Mouse (Mus musculus) right cerebral cortex, adult 18-20 months (tissue): ENCODE results near the gene Gm10073.

Source experiments
- DNase-seq: peaks from one replicate; pipeline ENCODE4 v3.0.0; 2022; ENCODE audit warnings: mixed read lengths

The Gm10073 gene

DNA sequence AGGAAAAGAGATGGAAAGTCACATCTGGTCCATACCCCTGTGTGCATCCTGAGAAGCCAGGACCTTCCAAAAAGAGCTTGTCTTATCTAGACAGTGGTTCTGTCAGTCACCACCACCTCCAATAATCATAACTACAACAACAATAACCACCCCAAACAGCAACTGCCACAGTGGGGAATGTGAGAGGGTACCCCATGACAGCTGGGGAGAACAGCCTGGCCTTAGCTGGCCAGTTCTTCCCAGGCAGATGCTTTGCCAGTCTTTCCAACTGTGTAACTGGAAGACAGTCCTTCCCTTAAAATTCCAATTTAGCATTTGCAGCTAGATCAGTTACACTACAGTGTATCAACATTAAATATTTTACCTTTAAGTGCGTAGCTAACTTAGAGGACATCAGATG lies 22.4 kb downstream of the Gm10073 start:
- no peak for DNase-seq

DNA sequence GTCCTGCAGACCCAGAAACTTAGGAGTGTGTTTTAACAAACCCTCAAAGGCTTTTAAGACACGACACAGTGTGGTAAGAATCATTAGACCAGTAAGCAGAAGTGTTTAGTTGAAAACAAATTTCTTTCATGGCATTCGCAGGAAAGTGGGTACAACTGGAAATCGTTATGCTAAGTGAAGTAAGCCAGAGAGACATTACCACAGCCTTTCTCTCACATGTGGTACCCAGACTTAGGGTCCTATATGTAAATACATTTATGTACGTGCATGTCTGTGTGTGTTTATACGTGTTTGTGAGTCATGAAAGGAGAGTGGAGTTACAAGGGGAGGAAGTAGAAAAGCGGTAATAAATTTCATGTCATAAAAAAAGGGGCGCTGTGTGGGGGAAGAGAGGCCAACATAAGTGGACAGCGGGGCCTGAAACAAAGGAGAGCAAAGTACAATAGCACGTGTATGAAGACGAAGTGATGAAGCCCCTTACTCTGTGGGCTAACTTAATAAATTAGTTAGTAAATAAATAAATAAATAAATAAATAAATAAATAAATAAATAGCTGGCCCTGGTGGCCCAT lies 24.8 kb downstream of the Gm10073 start:
- no peak for DNase-seq

DNA sequence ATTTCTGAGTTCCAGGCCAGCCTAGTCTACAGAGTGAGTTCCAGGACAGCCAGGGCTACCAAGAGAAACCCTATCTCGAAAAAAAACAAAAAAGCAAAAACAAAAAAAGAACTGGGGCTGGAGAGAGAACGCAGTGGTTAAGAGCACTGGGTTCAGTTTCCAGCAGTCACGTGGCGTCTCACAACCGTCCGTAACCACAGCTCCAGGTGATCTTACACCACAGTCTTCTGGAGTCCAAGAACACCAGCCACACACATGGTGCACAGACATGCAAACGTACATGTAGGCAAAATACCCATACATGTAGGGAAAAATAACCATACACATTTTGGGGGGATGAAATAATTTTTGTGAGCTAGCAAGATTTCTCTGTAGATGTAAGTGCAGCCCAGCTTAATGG lies 26.5 kb downstream of the Gm10073 start:
- no peak for DNase-seq

DNA sequence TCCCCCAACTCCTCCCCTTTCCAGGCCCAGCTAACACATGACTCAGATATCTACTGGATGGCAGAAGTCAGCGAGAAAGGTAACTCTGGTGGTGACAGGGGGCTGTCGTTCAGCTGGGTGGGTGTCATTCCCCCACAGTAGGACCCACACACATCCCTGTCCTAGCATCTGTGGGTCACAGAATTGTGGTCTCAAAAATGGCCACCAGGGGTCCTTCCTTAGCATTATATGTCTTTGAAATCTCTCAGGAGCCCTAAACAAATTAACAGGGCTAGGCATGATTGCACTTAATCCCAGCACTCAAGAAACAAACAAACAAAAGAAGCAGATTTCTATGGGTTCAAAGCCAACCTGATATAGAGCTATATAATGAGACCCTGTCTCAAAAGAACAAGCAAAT lies 28.1 kb downstream of the Gm10073 start:
- no peak for DNase-seq

DNA sequence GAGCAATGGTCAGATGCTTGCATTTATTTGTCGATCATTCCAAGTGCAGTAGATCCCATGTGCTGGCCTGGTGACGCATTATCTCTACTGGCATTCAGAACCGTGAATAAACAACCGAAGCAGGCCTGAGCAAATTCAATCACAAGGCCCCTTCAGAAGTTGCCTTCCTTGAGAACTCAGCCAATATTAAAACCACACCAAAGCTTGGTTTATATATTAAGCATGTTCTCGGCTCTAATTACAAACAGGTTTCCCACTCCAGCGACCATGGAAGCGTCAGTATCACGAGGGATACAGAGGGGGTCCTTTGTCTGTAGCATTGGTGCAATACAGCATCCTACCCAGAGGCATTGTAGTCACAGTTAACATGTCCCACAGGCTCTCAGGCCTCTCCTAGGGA lies 30.2 kb downstream of the Gm10073 start:
- DNase-seq: no peak

DNA sequence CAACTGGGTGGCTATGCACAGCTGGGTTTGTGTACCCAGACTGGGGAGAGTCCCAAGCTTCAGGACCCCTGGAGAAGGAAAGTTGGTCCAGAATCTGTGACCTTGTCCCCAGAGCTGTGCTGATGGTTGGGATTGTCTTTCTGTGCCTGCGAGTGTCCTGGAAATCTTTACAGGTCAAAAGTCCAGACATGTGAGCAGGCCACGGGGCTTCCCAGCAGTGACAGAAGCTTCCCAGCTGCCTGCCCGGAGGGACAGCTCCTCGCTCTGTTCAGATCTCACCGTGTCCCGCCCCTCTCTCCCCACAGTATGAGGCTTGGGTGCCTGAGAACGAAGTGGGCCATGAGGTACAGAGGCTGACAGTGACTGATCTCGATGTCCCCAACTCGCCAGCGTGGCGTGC lies 32.3 kb downstream of the Gm10073 start:
- DNase-seq: no peak

DNA sequence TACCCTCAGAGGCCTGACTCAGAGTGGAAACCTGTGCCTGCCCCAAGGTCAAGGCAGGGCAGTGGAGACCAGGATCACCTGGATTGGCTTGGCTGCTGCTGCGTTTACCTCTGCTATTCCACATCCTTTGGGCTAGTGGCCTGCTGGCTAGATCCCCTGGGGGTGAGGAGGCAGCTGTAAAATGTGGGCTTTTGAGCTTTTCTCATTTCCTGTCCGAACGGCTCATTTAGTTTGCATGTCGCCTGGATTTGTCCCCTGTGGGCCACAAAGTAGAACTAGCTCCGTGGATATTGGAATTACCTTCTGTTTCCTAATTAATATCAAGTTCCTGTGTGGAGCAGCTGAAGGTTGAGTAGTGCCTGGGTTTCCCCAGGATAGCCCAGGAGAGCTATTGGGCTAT lies 34.1 kb downstream of the Gm10073 start:
- no peak for DNase-seq

DNA sequence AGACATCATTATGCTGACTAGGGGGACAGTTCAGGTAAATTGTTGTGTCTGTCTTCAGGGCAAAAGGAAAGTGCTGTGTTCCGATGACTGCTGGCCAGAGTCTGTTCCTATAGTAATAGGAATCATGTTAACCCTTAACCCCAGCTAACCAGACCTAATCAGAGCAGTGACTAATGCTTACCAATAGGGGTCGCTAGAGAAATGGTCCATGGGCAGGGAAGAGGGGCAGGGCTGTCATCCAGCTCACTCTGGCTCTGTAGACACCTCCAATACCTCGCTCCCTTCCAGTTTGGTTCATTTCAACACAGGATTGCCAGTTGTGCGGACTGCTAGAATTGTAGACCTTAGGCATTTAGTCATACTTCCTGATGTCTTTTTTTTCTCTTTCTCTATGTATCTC lies 37.8 kb downstream of the Gm10073 start:
- DNase-seq: no peak

DNA sequence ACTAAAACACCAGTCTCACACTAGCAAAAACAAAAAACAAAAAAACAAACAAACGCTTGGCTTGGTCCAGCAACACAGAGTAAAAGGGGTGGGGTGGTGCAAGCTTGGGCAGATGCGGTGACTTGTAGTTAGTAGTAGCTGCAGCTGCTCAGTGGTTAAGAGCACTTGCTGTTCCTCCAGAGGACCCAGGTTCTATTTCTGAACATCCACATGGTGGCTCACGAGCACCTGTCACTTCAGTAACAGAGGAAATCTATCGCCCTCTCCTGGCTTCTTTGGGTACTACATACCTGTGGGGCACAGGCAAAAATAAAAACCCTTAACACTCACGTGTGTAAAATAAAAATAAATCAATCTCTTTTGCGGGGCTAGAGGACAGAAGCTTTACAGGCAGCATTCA lies 38.8 kb downstream of the Gm10073 start:
- DNase-seq: peak; percentile 15

DNA sequence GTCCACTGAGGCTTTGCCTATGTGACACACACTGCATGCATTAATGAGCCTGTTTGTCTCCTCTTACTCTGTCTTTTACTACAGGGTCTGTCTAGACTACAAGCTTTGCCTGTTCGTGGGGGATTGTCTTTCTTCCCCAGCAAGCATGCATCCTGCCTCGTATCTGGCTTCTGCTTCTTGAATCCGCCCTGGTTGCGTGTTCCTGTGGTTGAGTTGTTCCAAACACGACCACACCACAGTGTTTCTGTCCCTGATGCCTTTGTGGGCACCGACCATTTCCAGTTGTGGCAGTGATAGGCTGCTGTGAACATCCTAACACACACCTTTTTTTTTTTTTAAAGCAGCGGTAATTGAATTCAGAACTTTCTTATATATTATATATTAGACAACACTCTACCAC lies 39.6 kb downstream of the Gm10073 start:
- DNase-seq: no peak

DNA sequence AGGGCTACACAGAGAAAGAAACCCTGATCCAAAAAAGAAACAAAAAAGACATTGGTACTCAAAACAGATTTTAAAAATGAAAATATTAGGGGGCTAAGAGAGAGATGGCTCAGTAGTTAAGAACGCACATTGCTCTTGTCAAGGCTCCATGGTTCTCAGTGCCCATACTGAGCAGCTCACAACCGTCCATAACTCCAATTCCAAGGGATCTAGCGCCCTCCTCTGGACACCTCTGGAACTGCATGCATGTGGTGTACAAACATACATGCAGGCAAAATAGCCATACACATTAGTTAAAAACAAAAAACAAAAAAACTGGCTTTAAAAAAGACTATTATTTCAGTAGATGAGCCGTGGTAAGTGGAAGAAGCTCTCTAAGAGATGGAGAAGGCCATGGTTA lies 42.7 kb downstream of the Gm10073 start:
- DNase-seq: no peak

DNA sequence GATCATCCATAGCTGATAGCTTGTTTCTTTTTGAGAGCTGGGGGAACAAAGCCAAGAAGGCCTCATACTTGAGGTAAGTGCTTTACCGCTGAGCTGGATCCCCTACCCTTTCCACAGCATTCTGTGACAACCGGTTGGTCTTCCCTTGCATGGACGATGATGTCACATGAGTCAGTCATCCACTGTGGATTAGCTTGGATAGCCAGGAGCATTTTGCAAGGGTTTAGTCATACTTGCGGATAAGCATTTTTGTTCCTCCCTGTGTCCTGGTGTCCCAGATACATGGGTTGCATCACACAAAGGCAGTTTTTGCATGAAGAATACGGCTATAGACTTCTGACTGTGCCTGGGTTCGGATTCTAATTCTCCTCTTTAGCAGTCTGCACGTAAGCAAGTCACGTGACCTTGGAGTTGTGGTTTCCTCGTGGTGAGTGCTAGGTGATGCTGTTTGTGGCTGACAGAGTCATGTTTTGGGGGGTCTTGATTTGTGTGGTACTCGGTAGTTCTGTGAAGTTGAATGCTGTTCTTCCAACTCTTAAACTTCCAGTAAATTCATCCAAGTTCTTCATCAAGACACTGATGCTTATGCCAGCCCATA lies 43.3 kb downstream of the Gm10073 start:
- no peak for DNase-seq

DNA sequence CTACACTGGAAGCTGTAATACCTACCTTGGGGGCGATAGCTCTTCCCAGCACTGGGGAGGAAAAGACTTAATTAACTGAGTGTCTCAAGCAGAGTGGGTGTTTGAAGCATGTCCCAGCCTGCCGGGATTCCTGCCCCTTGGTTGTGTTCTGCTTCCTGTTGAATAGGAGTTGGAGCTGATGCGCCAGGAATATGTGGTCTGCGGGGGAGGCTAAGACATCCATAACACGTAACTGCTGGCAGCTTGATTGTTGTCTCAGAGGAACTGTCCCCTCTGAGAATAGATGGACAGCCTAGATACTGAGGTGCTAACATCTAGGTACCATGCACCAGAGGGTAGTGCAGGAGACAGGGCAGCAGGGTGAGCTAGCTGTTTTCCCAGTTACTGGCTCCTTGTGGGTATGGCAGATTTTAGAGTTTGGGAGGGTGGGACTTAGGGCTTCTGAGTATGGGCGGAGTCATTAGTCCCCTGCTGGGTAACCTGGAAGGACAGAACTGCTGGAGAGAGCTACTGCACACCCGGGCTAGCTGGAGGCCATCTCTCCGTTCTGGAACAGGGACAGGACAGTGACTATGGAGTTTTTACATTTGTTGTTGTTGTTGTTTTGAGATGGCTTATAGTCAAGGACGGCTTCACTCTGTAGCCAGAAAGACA lies 44.5 kb downstream of the Gm10073 start:
- DNase-seq: no peak

DNA sequence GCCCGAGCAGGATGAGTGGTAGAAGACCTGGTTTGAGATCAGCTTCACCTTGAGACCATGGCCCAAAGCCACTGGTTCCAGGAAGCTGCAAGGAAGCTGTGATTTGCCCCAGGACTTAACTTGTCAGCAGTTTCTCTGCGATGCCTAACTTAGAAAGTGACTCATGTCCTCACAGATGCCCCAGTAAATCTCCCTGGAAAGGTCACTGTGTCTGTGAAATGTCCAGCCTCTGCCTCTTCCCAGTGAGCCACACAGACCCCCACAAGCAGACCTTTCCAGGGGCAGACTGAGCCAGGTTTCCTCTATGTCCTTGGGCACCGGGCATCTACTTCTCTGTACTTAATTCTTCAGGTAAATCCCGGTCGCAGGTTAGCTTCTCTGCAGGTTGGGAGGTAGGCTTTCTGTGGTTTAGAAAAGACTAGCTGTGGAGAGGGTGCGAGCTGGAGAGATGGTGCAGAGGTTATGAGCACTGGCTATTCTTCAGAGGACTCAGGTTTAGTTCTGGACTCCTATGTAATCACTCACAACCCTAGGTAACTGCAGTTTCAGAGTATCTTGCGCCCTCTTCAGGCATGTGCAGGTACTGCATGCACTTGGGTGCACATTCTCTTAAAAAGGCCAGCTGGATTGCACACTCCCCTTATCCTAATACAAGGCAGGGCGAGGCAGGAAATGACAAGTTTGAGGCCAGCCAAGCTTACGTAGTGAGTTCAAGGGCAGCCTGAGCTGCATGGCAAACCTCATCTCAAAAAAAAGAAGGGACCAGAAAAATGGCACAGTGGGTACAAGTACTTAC lies 45.8 kb downstream of the Gm10073 start:
- no peak for DNase-seq

DNA sequence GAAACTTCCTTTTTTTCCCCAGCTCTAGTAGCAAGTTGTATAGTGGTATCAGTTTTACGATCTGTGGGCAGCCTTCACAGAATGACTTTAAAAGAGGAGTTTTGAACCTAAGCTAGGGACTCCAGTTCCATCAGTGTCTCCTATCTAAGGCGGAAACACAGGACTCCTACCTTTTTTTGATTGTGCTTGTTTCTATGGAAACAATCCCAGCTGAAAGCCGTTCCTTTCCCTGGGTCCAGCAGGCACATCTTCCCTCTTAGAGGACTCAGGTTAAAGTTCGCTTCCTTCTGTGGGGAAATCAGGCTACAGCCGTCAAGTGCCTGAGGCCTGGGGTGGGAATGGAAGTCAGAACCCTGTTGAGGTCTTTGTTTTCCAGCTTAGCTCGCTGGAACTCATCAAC lies 46.5 kb downstream of the Gm10073 start:
- no peak for DNase-seq
